Mouse (Mus musculus): ENCODE data around the gene Traf5.

GRCm38 (mm10) chr1:192100742-192101141 is 8.4 kb upstream of the Traf5 start:
- no peak for TF ChIP-seq CTCF (IDR thresholded peaks at IDR 0.05; ENCODE audit: extremely low read depth, insufficient read length, insufficient replicate concordance, low read depth, low read length)
- TF ChIP-seq POLR2A (IDR thresholded peaks at IDR 0.05; ENCODE audit: low read depth, low read length) = no peak
